ENCODE assay signal across 8 mouse cellular contexts in genomic region chr6:70842991-70843390, GRCm38 (mm10). TPM values are rescaled to one million over a fixed set of nuclear protein-coding genes. Genes with fewer than 3 reads are reported as not detected.
A peak's percentile ranks its signal among the peaks of the same experiment; 100 is the strongest.
DNase-seq lines count a peak whose midpoint lies in the region; ATAC-seq and TF ChIP-seq lines count a peak whose summit lies in the region.

No protein-coding gene starts in this region.

- TF ChIP-seq CTCF in lung, postnatal 0 days (IDR thresholded peaks at IDR 0.05) = no peak

- H3K9ac ChIP-seq in forebrain, embryonic 11.5 days (ENCODE audit: low read length) = no peak overlapping the region; the same call in 1 of the 2 replicates
- H3K9ac ChIP-seq in forebrain, embryonic 16.5 days (replicated peaks; ENCODE audit: low read depth, low read length) = no peak overlapping the region
- no peak overlapping the region for H3K9ac ChIP-seq in embryonic facial prominence, embryonic 15.5 days
- H3K9ac ChIP-seq in intestine, embryonic 15.5 days = no peak overlapping the region
- no peak overlapping the region for H3K9ac ChIP-seq in lung, postnatal 0 days (replicated peaks; ENCODE audit: low read depth)

- H3K9me3 ChIP-seq in forebrain, embryonic 11.5 days (ENCODE audit: control insufficient read depth, low read length) = no peaks in the 10 kb centered on the region
- no peaks in the 10 kb centered on the region for H3K9me3 ChIP-seq in forebrain, embryonic 16.5 days (ENCODE audit: control insufficient read depth, low read length)
- no peaks in the 10 kb centered on the region for H3K9me3 ChIP-seq in embryonic facial prominence, embryonic 15.5 days (replicated peaks)
- H3K9me3 ChIP-seq in intestine, embryonic 15.5 days = no peaks in the 10 kb centered on the region
- no peaks in the 10 kb centered on the region for H3K9me3 ChIP-seq in lung, postnatal 0 days (ENCODE audit: low read length)

- no peaks in the 10 kb centered on the region for H3K36me3 ChIP-seq in forebrain, embryonic 11.5 days (ENCODE audit: control insufficient read depth, insufficient read depth, low read length)
- no peaks in the 10 kb centered on the region for H3K36me3 ChIP-seq in forebrain, embryonic 16.5 days (ENCODE audit: control insufficient read depth, insufficient read depth)
- H3K36me3 ChIP-seq in embryonic facial prominence, embryonic 15.5 days = no peaks in the 10 kb centered on the region
- H3K36me3 ChIP-seq in intestine, embryonic 15.5 days = no peaks in the 10 kb centered on the region
- H3K36me3 ChIP-seq in lung, postnatal 0 days (ENCODE audit: insufficient read depth, low read length) = no peaks in the 10 kb centered on the region

- 71% methylated on average over 5 of the region's 5 CpGs for WGBS in forebrain, embryonic 11.5 days
- WGBS in forebrain, embryonic 16.5 days = 68% methylated on average over 5 of the region's 5 CpGs
- 28% methylated on average over 5 of the region's 5 CpGs for WGBS in embryonic facial prominence, embryonic 15.5 days
- 55% methylated on average over 5 of the region's 5 CpGs for WGBS in intestine, embryonic 15.5 days
- 33% methylated on average over 5 of the region's 5 CpGs for WGBS in lung, postnatal 0 days

- H3K27me3 ChIP-seq in forebrain, embryonic 11.5 days (ENCODE audit: control insufficient read depth, insufficient read depth, low read length) = no peaks in the 10 kb centered on the region
- no peaks in the 10 kb centered on the region for H3K27me3 ChIP-seq in forebrain, embryonic 16.5 days (replicated peaks; ENCODE audit: control insufficient read depth, insufficient read depth, low read length)
- H3K27me3 ChIP-seq in embryonic facial prominence, embryonic 15.5 days = no peaks in the 10 kb centered on the region
- no peaks in the 10 kb centered on the region for H3K27me3 ChIP-seq in intestine, embryonic 15.5 days (replicated peaks)
- H3K27me3 ChIP-seq in lung, postnatal 0 days (replicated peaks; ENCODE audit: insufficient read depth, low read length) = no peaks in the 10 kb centered on the region

- no peaks in the 10 kb centered on the region; the same call in 1 of the 2 replicates for H3K4me1 ChIP-seq in forebrain, embryonic 11.5 days (replicated peaks; ENCODE audit: control insufficient read depth, insufficient read depth, low read length)
- H3K4me1 ChIP-seq in forebrain, embryonic 16.5 days (replicated peaks; ENCODE audit: control insufficient read depth, insufficient read depth, low read length) = peaks cover 26% of the 10 kb centered on the region
- peaks cover 27% of the 10 kb centered on the region for H3K4me1 ChIP-seq in embryonic facial prominence, embryonic 15.5 days
- peaks cover 18% of the 10 kb centered on the region for H3K4me1 ChIP-seq in intestine, embryonic 15.5 days (replicated peaks)
- H3K4me1 ChIP-seq in lung, postnatal 0 days (ENCODE audit: insufficient read depth, low read depth, low read length) = peaks cover 16% of the 10 kb centered on the region; the same call in 1 of the 2 replicates

- no peak overlapping the region for H3K27ac ChIP-seq in forebrain, embryonic 11.5 days (ENCODE audit: low read depth, low read length)
- H3K27ac ChIP-seq in forebrain, embryonic 16.5 days (ENCODE audit: low read length) = no peak overlapping the region
- H3K27ac ChIP-seq in embryonic facial prominence, embryonic 15.5 days (replicated peaks) = peak overlapping the region; percentile 91
- H3K27ac ChIP-seq in intestine, embryonic 15.5 days = peak overlapping the region; percentile 72; the same call in 1 of the 2 replicates
- H3K27ac ChIP-seq in lung, postnatal 0 days (ENCODE audit: low read length) = peak overlapping the region; percentile 87

- DNase-seq in forebrain, embryonic 11.5 days (ENCODE audit: low spot score) = no peak
- DNase-seq in lung, postnatal 0 days (ENCODE audit: low spot score) = peak; percentile 60
- no peak for DNase-seq in right cerebral cortex, postnatal 10 days (ENCODE audit: low spot score in 2 of 2)
- no peak for DNase-seq in thymus, postnatal 25 days
- no peak for DNase-seq in right cerebral cortex, postnatal 4 days

- ATAC-seq in forebrain, embryonic 11.5 days (replicated peaks; ENCODE audit: low FRiP score) = no peak
- ATAC-seq in forebrain, embryonic 16.5 days = no peak
- ATAC-seq in embryonic facial prominence, embryonic 15.5 days (ENCODE audit: insufficient number of reproducible peaks, low FRiP score, low TSS enrichment, low read depth) = no peak
- ATAC-seq in intestine, embryonic 15.5 days = no peak
- no peak for ATAC-seq in lung, postnatal 0 days

- H3K4me2 ChIP-seq in forebrain, embryonic 11.5 days (ENCODE audit: low read depth, low read length, severe bottlenecking) = peak overlapping the region; percentile 6; the same call in 1 of the 2 replicates
- H3K4me2 ChIP-seq in forebrain, embryonic 16.5 days (ENCODE audit: low read length) = no peak overlapping the region
- peak overlapping the region; percentile 74 for H3K4me2 ChIP-seq in embryonic facial prominence, embryonic 15.5 days (replicated peaks)
- H3K4me2 ChIP-seq in intestine, embryonic 15.5 days (replicated peaks) = peak overlapping the region; percentile 62
- H3K4me2 ChIP-seq in lung, postnatal 0 days (replicated peaks; ENCODE audit: low read depth, low read length) = peak overlapping the region; percentile 63

- TF ChIP-seq EP300 in lung, postnatal 0 days (IDR thresholded peaks at IDR 0.05) = peak; percentile 72; the same call in 1 of the 2 replicates

- no peak overlapping the region for H3K4me3 ChIP-seq in forebrain, embryonic 11.5 days (ENCODE audit: low read depth, low read length)
- no peak overlapping the region for H3K4me3 ChIP-seq in forebrain, embryonic 16.5 days (replicated peaks; ENCODE audit: low read length)
- H3K4me3 ChIP-seq in embryonic facial prominence, embryonic 15.5 days (replicated peaks) = peak overlapping the region; percentile 50
- H3K4me3 ChIP-seq in intestine, embryonic 15.5 days (replicated peaks) = no peak overlapping the region
- peak overlapping the region; percentile 34; the same call in 1 of the 2 replicates for H3K4me3 ChIP-seq in lung, postnatal 0 days (ENCODE audit: low read depth, low read length)

RNA-seq across cellular contexts. Expression of gene Eif2ak3, which starts 1.3 kb away (rescaled TPM):
- 9.8 and 11.0 TPM in 2 replicates for polyA plus RNA-seq in forebrain, embryonic 11.5 days (2014; fragmentation: Nextera tagmentation; extraction: Ambion mirVana)
- 14.4 and 17.8 TPM in 2 replicates for polyA plus RNA-seq in forebrain, embryonic 16.5 days (2015; fragmentation: Nextera tagmentation; extraction: Ambion mirVana)
- polyA plus RNA-seq in embryonic facial prominence, embryonic 15.5 days (2015; fragmentation: Nextera tagmentation; extraction: Ambion mirVana) = 14.2 and 14.3 TPM in 2 replicates
- polyA plus RNA-seq in intestine, embryonic 15.5 days (2015; fragmentation: Nextera tagmentation; extraction: Ambion mirVana) = 9.7 and 9.9 TPM in 2 replicates
- 8.6 and 8.9 TPM in 2 replicates for polyA plus RNA-seq in lung, postnatal 0 days (2015; fragmentation: Nextera tagmentation; extraction: Ambion mirVana)

RNA-seq across cellular contexts. Expression of gene Rpia, which starts 51.0 kb away (rescaled TPM):
- 2.0 and 3.3 TPM in 2 replicates for polyA plus RNA-seq in forebrain, embryonic 11.5 days (2014; fragmentation: Nextera tagmentation; extraction: Ambion mirVana)
- 2.5 and 3.3 TPM in 2 replicates for polyA plus RNA-seq in forebrain, embryonic 16.5 days (2015; fragmentation: Nextera tagmentation; extraction: Ambion mirVana)
- polyA plus RNA-seq in embryonic facial prominence, embryonic 15.5 days (2015; fragmentation: Nextera tagmentation; extraction: Ambion mirVana) = 2.9 and 3.2 TPM in 2 replicates
- polyA plus RNA-seq in intestine, embryonic 15.5 days (2015; fragmentation: Nextera tagmentation; extraction: Ambion mirVana) = 4.9 and 5.0 TPM in 2 replicates
- polyA plus RNA-seq in lung, postnatal 0 days (2015; fragmentation: Nextera tagmentation; extraction: Ambion mirVana) = 2.3 and 2.4 TPM in 2 replicates

Comparison
In these comparisons a context has a peak if more than half of its experiments do, and no peak if none do; other contexts are left out.
1. H3K27ac ChIP-seq: peak in embryonic facial prominence, embryonic 15.5 days (single experiment), intestine, embryonic 15.5 days (single experiment) and lung, postnatal 0 days (single experiment); none in forebrain, embryonic 11.5 days (single experiment) and forebrain, embryonic 16.5 days (single experiment).
2. H3K4me3 ChIP-seq: peak in embryonic facial prominence, embryonic 15.5 days (single experiment) and lung, postnatal 0 days (single experiment); none in forebrain, embryonic 11.5 days (single experiment), forebrain, embryonic 16.5 days (single experiment) and intestine, embryonic 15.5 days (single experiment).